Mouse (Mus musculus) hindbrain, postnatal 0 days (tissue): ENCODE data around the gene Kit. TPM values are rescaled to one million over a fixed set of nuclear protein-coding genes. Genes with fewer than 3 reads are reported as not detected.
A peak's percentile ranks its signal among the peaks of the same experiment; 100 is the strongest.

Experiments used
- ATAC-seq: fragments of 200-750 bp; cut with Nextera tagmentation; 2 replicates; pipeline ENCODE4 v1.8.0; 2017; ENCODE audit warnings: mild to moderate bottlenecking, moderate TSS enrichment, moderate library complexity
- DNase-seq: peaks from one replicate; pipeline ENCODE4 v3.0.0-alpha.2; 2015; ENCODE audit warnings: low spot score
- H3K27ac ChIP-seq: fragments of 300-500 bp; sonication (generic); 2 replicates; pipeline ENCODE4 v1.5.1; 2014; ENCODE audit warnings: mild to moderate bottlenecking
- H3K27me3 ChIP-seq: fragments of 300-500 bp; sonication (generic); 2 replicates; pipeline ENCODE4 v1.6.1; 2014; ENCODE audit warnings: low read length, mixed read lengths; ENCODE audit not compliant: insufficient read depth
- H3K36me3 ChIP-seq: fragments of 300-500 bp; sonication (generic); 2 replicates; pipeline ENCODE4 v1.6.1; 2014; ENCODE audit warnings: low read length, mixed read lengths; ENCODE audit not compliant: insufficient read depth
- H3K4me1 ChIP-seq: fragments of 300-500 bp; sonication (generic); 2 replicates; pipeline ENCODE4 v1.6.1; 2014; ENCODE audit warnings: antibody characterized with exemption, low read length, mixed read lengths; ENCODE audit not compliant: insufficient read depth
- H3K4me2 ChIP-seq: fragments of 300-500 bp; sonication (generic); 2 replicates; pipeline ENCODE4 v1.6.1; 2014; ENCODE audit warnings: low read depth, mild to moderate bottlenecking, low read length, moderate library complexity, mixed read lengths
- H3K4me3 ChIP-seq: fragments of 300-500 bp; sonication (generic); 2 replicates; pipeline ENCODE4 v1.5.1; 2014; ENCODE audit warnings: low read length
- H3K9ac ChIP-seq: fragments of 300-500 bp; sonication (generic); replicated peaks from 2 replicates; pipeline ENCODE4 v1.6.1; 2014; ENCODE audit warnings: mild to moderate bottlenecking, low read length, moderate library complexity, mixed read lengths
- H3K9me3 ChIP-seq: fragments of 300-500 bp; sonication (generic); 2 replicates; pipeline ENCODE4 v1.6.1; 2016; ENCODE audit warnings: low read length, mixed read lengths
- CTCF ChIP-seq: IDR thresholded peaks from 2 replicates; pipeline ENCODE4 v1.5.1; 2016; ENCODE audit warnings: antibody characterized with exemption, control low read depth, low read depth
- WGBS: fragments of 180-500 bp; shearing (Covaris S2); extraction: QIAGEN DNeasy Blood & Tissue Kit; methylation state at CpG from one replicate; pipeline ENCODE4 v1.1.7; 2014; 5-methylcytosine and 5-hydroxymethylcytosine counted together
- polyA plus RNA-seq: library from polyadenylated mRNA; unstranded; fragments of >200 nt; fragmentation: Nextera tagmentation; extraction: Ambion mirVana; gene quantifications from 2 replicates; pipeline ENCODE4 v1.2.1, GENCODE M21; 2015
- total RNA-seq: library from RNA; depleted of rRNA; stranded (reverse); fragments of >200 nt; gene quantifications from 2 replicates; pipeline ENCODE4 v1.2.3, GENCODE M21; 2014

The Kit gene
- total and polyA plus RNA-seq, 2 experiments from 2014 or later = 31.8 to 58.1 TPM

GRCm38 (mm10) chr5:75587781-75588180, 13.1 kb downstream of the Kit start:
- no peak overlapping the region for H3K27ac ChIP-seq
- H3K9ac ChIP-seq = no peak overlapping the region
- DNase-seq (no peak), ATAC-seq (no peak)
- H3K4me3 ChIP-seq = no peak overlapping the region
- no peak overlapping the region for H3K4me2 ChIP-seq
- TF ChIP-seq CTCF = no peak
- H3K36me3 ChIP-seq = no peaks in the 10 kb centered on the region
- no peaks in the 10 kb centered on the region for H3K9me3 ChIP-seq
- H3K27me3 ChIP-seq = no peaks in the 10 kb centered on the region
- WGBS = 83% methylated on average over 4 of the region's 4 CpGs
- H3K4me1 ChIP-seq = peaks cover 9% of the 10 kb centered on the region

GRCm38 (mm10) chr5:75589552-75590346, 15.0 kb downstream of the Kit start:
- Histone ChIP-seq H3K4me1 (peaks cover 9% of the 10 kb centered on the region), H3K27ac (no peak overlapping the region), H3K9ac (no peak overlapping the region), H3K4me3 (no peak overlapping the region), H3K27me3 (no peaks in the 10 kb centered on the region), H3K4me2 (no peak overlapping the region), H3K9me3 (no peaks in the 10 kb centered on the region), H3K36me3 (no peaks in the 10 kb centered on the region)
- TF ChIP-seq CTCF = no peak
- 89% methylated on average over 15 of the region's 15 CpGs for WGBS
- ATAC-seq (0 out of 2 replicates have a peak, but pooled peaks have one; percentile 43), DNase-seq (no peak)

- H3K4me1 ChIP-seq = peaks cover 9% of the 10 kb centered on the region
- no peaks in the 10 kb centered on the region for H3K27me3 ChIP-seq
- WGBS = 34% methylated on average over 6 of the region's 6 CpGs
- H3K9me3 ChIP-seq = no peaks in the 10 kb centered on the region
- ATAC-seq (no peak), DNase-seq (no peak)
- no peak overlapping the region for H3K9ac ChIP-seq
- H3K4me3 ChIP-seq = no peak overlapping the region
- no peak overlapping the region for H3K27ac ChIP-seq
- H3K36me3 ChIP-seq = no peaks in the 10 kb centered on the region
- no peak overlapping the region for H3K4me2 ChIP-seq
- no peak for TF ChIP-seq CTCF
Measured at GRCm38 (mm10) chr5:75590961-75591360, 16.2 kb downstream of the Kit start.

GRCm38 (mm10) chr5:75591567-75591966, 16.9 kb downstream of the Kit start:
- Histone ChIP-seq H3K9ac (no peak overlapping the region), H3K4me2 (no peak overlapping the region), H3K27ac (peak overlapping the region; percentile 9; the same call in 1 of the 2 replicates), H3K27me3 (no peaks in the 10 kb centered on the region), H3K9me3 (no peaks in the 10 kb centered on the region), H3K36me3 (no peaks in the 10 kb centered on the region), H3K4me3 (no peak overlapping the region), H3K4me1 (peaks cover 9% of the 10 kb centered on the region)
- DNase-seq = peak; percentile 59
- TF ChIP-seq CTCF = peak; percentile 15; the same call in 1 of the 2 replicates
- 49% methylated on average over 11 of the region's 11 CpGs for WGBS
- peak; percentile 53 for ATAC-seq

- DNase-seq = no peak
- no peak for ATAC-seq
Measured at GRCm38 (mm10) chr5:75595319-75595718, 20.6 kb downstream of the Kit start.

GRCm38 (mm10) chr5:75596211-75596610, 21.5 kb downstream of the Kit start:
- DNase-seq (no peak), ATAC-seq (no peak)
- 54% methylated on average over 14 of the region's 14 CpGs for whole genome bisulfite sequencing
- H3K27me3 ChIP-seq = no peaks in the 10 kb centered on the region
- H3K4me1 ChIP-seq = peaks cover 9% of the 10 kb centered on the region
- H3K4me3 ChIP-seq = no peak overlapping the region
- no peaks in the 10 kb centered on the region for H3K9me3 ChIP-seq
- H3K36me3 ChIP-seq = no peaks in the 10 kb centered on the region
- H3K27ac ChIP-seq = no peak overlapping the region
- no peak for TF ChIP-seq CTCF
- H3K4me2 ChIP-seq = no peak overlapping the region
- H3K9ac ChIP-seq = no peak overlapping the region

More at GRCm38 (mm10) chr5:75595319-75595718, 20.6 kb downstream of the Kit start:
- no peak for TF ChIP-seq CTCF
- Histone ChIP-seq H3K4me3 (no peak overlapping the region), H3K9ac (no peak overlapping the region), H3K4me2 (no peak overlapping the region), H3K27me3 (no peaks in the 10 kb centered on the region), H3K9me3 (no peaks in the 10 kb centered on the region), H3K36me3 (no peaks in the 10 kb centered on the region), H3K4me1 (peaks cover 9% of the 10 kb centered on the region), H3K27ac (no peak overlapping the region)
- 65% methylated on average over 10 of the region's 10 CpGs for WGBS

- H3K27ac ChIP-seq = no peak overlapping the region
- H3K4me2 ChIP-seq = no peak overlapping the region
- H3K27me3 ChIP-seq = no peaks in the 10 kb centered on the region
- no peaks in the 10 kb centered on the region for H3K36me3 ChIP-seq
- ATAC-seq = no peak
- DNase-seq = no peak
- WGBS = 81% methylated on average over 2 of the region's 2 CpGs
- no peaks in the 10 kb centered on the region for H3K9me3 ChIP-seq
- H3K4me3 ChIP-seq = no peak overlapping the region
- TF ChIP-seq CTCF = no peak
- no peak overlapping the region for H3K9ac ChIP-seq
- H3K4me1 ChIP-seq = no peaks in the 10 kb centered on the region
Measured at GRCm38 (mm10) chr5:75597316-75597715, 22.6 kb downstream of the Kit start.
